Mouse (Mus musculus) left cerebral cortex, adult 11 months (tissue): ENCODE measurements around the gene Hnrnpab.
"Not testable (repeated sequence)": the region's sequence is repeated elsewhere in the genome, so short reads cannot be mapped to it uniquely, and the experiment has no call there.

Source experiments
- DNase-seq: peaks from one replicate; pipeline ENCODE4 v3.0.0; 2022; ENCODE audit warnings: low spot score

The Hnrnpab gene

GRCm38 (mm10) chr11:51633721-51634120 lies 27.1 kb upstream of the Hnrnpab start:
- DNase-seq, result no peak

GRCm38 (mm10) chr11:51633200-51633599 lies 26.6 kb upstream of the Hnrnpab start:
- DNase-seq, result not testable (repeated sequence)

- DNase-seq, result no peak
These were observed 25.6 kb upstream of the Hnrnpab start for GRCm38 (mm10) chr11:51632130-51632753.

GRCm38 (mm10) chr11:51629651-51630314 lies 23.1 kb upstream of the Hnrnpab start:
- DNase-seq, result no peak

- no peak for DNase-seq
These were observed 21.3 kb upstream of the Hnrnpab start for GRCm38 (mm10) chr11:51627907-51628306.

- no peak for DNase-seq
These were observed 20.8 kb upstream of the Hnrnpab start for GRCm38 (mm10) chr11:51627425-51627824.

- DNase-seq, result no peak
These were observed 18.7 kb upstream of the Hnrnpab start for GRCm38 (mm10) chr11:51625187-51625820.

- DNase-seq, result peak; percentile 76
These were observed 16.4 kb upstream of the Hnrnpab start for GRCm38 (mm10) chr11:51622971-51623491.

- no peak for DNase-seq
These were observed 15.1 kb upstream of the Hnrnpab start for GRCm38 (mm10) chr11:51621776-51622175.

GRCm38 (mm10) chr11:51620084-51620483 lies 13.4 kb upstream of the Hnrnpab start:
- no peak for DNase-seq

- DNase-seq, result peak; percentile 97
These were observed 12.9 kb upstream of the Hnrnpab start, which contains the start of gene Nhp2 for GRCm38 (mm10) chr11:51619409-51620060. Gene Nhp2 (plus strand): TSS chr11:51619735.

- no peak for DNase-seq
These were observed 12.3 kb upstream of the Hnrnpab start for GRCm38 (mm10) chr11:51618894-51619408.

- peak; percentile 66 for DNase-seq
These were observed 11.0 kb upstream of the Hnrnpab start for GRCm38 (mm10) chr11:51617693-51618092.

GRCm38 (mm10) chr11:51616113-51616512 lies 9.5 kb upstream of the Hnrnpab start:
- not testable (repeated sequence) for DNase-seq

GRCm38 (mm10) chr11:51615601-51616000 lies 9.0 kb upstream of the Hnrnpab start:
- DNase-seq, result no peak

GRCm38 (mm10) chr11:51615129-51615528 lies 8.5 kb upstream of the Hnrnpab start:
- DNase-seq, result no peak

- no peak for DNase-seq
These were observed 7.6 kb upstream of the Hnrnpab start for GRCm38 (mm10) chr11:51614256-51614655.

- DNase-seq, result not testable (repeated sequence)
These were observed 3.3 kb upstream of the Hnrnpab start for GRCm38 (mm10) chr11:51609940-51610339.

GRCm38 (mm10) chr11:51609266-51609909 lies 2.7 kb upstream of the Hnrnpab start:
- no peak for DNase-seq

GRCm38 (mm10) chr11:51607096-51607738 lies 570 bp upstream of the Hnrnpab start:
- DNase-seq, result no peak
